Mouse (Mus musculus): Measurements from ENCODE around the gene Cs.

Gene Cs

DNA sequence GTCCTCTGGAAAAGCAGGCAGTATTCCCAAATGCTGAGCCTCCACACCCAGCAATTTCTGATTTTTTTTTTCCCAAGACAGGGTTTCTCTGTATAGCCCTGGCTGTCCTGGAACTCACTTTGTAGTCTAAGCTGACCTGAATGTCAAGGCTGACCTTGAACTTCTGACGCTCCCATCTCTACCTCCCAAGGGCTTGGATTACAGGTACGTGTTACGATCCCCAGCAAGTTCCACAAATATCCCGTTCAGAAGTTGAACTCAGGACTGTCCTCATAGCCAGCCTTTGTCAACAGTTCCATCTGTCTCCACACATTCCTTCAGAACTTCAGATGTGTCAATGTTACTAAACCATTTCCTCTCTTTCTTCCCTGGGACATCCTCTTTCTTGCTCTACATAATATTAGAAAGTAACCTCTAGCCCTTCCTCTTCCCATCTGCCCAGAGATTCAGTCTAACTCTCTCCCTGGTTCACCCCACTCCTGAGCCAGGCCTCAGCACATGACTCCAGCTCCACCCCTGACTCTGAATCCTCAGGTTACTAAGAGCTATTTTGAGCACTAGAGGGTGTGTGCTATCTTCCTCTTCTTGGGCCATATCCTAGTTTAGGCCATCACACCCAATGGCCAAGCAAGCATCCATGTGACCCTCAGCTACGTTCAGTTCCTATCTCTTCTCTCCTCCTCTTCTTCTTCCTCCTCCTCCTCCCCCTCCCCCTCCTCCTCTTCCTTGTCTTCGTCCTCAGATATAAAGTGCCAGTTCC lies 35.6 kb downstream of the Cs start:
- peak; percentile 68 to 75 for DNase-seq (ENCODE audit: low spot score in 2 of 2)

DNA sequence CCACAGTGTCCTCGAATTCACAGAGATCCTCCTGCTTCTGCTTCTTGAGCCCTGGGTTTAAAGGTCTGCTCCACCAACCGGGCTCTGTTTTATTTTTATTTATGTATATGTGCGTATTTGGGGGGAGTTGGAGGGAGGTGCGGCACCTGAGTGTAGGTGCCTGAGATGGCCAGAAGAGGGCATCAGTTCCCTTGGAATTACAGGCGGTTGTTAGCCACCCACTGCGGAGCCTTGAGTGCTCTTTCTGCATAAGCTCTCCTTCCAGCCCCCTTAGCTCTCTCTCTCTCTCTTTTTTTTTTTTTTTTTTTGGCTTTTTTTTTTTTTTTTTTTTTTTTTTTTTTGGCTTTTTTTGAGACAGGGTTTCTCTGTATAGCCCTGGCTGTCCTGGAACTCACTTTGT lies 36.9 kb downstream of the Cs start:
- DNase-seq (ENCODE audit: low spot score in 2 of 2) = no peak

DNA sequence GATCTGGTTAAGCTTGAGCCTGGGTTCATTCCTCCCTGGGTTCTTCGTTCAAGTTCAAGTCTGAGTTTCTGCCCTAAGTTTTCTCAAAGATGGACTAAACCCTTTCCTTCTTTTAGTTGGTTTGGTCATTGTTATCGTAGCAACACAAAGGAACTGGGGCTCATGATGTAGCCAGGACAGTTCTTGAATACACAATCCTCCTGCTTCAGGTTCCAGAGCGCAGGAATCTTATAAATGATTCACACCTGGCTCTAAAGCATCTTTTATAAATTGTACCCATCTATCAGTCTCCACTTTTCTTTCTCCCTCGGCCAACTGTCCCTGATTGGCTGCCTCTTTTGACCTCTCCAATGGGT lies 38.5 kb downstream of the Cs start:
- no peak for DNase-seq (ENCODE audit: low spot score in 2 of 2)

- peak; percentile 87 for DNase-seq (ENCODE audit: low spot score in 2 of 2)
These were observed 39.1 kb downstream of the Cs start, which contains the start of gene Ankrd52 for GRCm38 (mm10) chr10:128376455-128377211. Gene Ankrd52, plus strand, starts transcription at chr10:128377115.

- DNase-seq (ENCODE audit: low spot score in 2 of 2) = no peak
These were observed 39.8 kb downstream of the Cs start for GRCm38 (mm10) chr10:128377222-128377939.

- no peak for DNase-seq (ENCODE audit: low spot score in 2 of 2)
These were observed 40.5 kb downstream of the Cs start for GRCm38 (mm10) chr10:128377940-128378448.

DNA sequence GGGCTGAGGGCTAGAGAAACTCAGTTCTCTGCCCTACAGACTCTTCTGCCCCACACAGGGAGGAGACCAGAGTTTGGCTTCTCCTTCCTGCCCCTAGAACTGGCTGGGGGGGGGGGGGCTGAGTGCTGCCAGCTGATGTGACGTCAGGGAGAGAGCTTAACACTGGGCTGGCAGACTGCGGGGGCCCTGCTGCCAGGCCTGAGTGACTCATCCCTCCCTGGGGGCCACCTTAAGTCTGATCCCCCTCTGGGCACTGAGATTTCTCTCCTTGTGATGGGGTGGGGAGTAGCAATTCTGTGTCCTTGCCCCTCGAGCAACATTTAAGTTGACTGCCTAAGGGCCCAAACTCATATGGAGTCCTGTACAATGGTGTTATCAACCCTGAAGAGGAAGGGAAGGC lies 40.9 kb downstream of the Cs start:
- no peak for DNase-seq (ENCODE audit: low spot score in 2 of 2)

DNA sequence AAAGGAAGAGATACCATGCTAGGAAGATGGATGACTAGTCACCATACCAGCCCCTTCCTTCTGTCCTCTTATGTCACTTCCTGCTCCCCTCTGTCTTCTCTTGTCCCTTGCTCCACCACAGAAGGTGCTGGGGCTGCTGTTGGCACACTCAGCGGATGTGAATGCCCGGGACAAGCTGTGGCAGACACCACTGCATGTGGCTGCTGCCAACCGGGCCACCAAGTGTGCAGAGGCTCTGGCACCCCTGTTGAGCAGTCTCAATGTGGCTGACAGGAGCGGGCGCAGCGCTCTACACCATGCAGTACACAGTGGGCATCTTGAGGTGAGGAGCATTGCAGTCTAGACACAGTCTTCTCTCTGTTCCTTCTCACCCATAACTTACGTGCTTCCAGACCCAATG lies 41.7 kb downstream of the Cs start:
- DNase-seq (ENCODE audit: low spot score in 2 of 2) = no peak

DNA sequence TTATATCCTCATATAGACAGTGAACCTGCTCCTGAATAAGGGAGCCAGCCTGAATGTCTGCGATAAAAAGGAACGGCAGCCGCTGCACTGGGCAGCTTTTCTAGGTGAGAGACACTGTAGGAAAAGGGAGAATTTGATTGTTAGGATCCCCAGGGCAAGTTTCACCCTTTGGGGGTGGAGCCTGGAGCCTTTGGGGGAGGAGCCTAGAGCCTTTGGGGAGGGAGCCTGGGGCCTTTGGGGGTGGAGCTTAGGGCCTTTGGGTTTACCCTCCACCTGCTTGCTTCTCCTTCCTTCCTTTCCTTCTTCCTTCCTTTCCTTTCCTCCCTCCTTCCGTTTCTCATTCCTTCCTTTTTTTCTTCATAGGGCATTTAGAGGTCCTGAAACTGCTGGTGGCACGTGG lies 43.0 kb downstream of the Cs start:
- DNase-seq (ENCODE audit: low spot score in 2 of 2) = no peak

- DNase-seq (ENCODE audit: low spot score in 2 of 2) = no peak
These were observed 44.9 kb downstream of the Cs start for GRCm38 (mm10) chr10:128382482-128382881.

DNA sequence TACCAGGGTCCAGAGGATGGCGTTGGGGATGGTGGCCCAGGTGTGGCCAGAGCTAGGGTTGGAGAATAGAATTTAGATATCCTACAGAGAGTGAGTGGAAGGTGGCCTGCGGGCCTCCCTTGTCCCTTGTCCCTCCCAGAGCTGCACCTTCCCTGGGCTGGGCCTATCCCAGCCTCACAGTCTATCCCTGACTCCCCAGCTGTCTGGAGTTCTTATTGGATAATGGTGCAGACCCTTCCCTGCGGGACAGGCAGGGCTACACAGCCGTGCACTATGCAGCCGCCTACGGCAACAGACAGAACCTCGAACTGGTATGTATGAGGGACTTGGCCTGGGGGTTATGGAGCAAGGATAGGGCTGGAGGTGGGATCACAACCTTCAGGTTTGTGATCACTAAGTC lies 48.4 kb downstream of the Cs start:
- no peak for DNase-seq (ENCODE audit: low spot score in 2 of 2)

- no peak for DNase-seq (ENCODE audit: low spot score in 2 of 2)
These were observed 51.4 kb downstream of the Cs start for GRCm38 (mm10) chr10:128388941-128389340.

- no peak for DNase-seq (ENCODE audit: low spot score in 2 of 2)
These were observed 52.0 kb downstream of the Cs start for GRCm38 (mm10) chr10:128389570-128389969.

DNA sequence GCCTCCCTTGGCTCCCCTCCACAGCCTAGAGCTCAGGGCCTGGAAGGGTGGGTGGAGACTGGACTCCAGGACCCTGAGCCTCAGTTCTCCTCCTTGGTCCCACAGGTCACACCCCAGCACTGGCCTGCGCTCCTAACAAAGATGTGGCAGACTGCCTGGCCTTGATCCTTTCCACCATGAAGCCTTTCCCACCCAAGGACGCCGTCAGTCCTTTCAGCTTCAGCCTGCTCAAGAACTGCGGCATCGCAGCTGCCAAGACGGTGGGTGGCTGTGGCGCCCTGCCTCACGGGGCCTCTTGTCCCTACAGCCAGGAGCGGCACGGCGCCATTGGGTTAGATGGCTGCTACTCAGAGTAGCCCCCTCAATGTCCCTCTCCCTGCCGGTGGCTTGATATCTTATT lies 52.8 kb downstream of the Cs start:
- no peak for DNase-seq (ENCODE audit: low spot score in 2 of 2)

GRCm38 (mm10) chr10:128391850-128392249 lies 54.3 kb downstream of the Cs start:
- DNase-seq (ENCODE audit: low spot score in 2 of 2) = peak; percentile 33 to 51

GRCm38 (mm10) chr10:128396017-128396673 lies 58.6 kb downstream of the Cs start:
- DNase-seq (ENCODE audit: low spot score in 2 of 2) = no peak

GRCm38 (mm10) chr10:128396716-128397264 lies 59.3 kb downstream of the Cs start:
- DNase-seq (ENCODE audit: low spot score in 2 of 2) = no peak

DNA sequence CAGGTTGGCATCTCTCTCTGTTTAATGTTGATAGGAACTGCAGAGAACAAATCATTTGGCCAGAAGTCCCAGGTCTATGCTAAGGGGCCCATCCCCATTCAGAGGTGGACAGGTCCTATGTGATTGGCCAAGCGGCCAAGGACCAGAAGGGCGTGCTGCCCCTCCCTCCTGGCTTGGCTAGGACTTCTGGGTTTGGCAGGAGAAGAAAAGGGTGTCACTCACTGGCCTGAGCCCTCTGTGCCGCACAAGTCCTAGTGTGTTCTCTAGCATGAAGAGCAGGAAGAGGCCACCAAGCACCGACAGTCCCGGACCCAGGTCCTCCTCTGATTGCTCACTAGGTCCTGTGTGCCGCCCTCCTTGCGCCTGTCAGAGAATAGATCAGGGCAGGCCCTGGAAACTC lies 59.9 kb downstream of the Cs start:
- DNase-seq (ENCODE audit: low spot score in 2 of 2) = no peak

GRCm38 (mm10) chr10:128400338-128400737 lies 62.8 kb downstream of the Cs start:
- DNase-seq (ENCODE audit: low spot score in 2 of 2) = no peak

DNA sequence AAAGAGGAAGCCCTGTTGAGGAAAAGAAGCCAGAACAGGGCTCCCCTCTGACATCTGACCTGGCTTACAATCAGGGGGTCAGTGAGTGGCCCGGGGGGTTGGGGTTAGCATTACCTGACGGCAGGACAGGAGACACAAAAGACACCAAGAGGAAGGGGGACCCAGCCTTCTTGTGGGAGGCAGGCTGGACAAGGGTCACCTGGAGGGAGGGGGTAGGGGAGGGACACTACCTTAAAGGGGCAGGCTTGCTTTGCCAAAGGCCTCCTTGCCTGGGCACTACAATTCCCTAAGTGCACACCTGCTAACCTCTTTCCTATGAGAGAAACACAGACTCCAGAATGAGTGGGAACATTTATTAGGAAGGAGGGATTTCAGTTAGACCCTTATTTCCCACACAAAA lies 63.5 kb downstream of the Cs start, which contains the start of gene Slc39a5:
Gene Slc39a5 (minus strand): TSS at position 174 of the 400 bp plus-strand sequence.
- no peak for DNase-seq (ENCODE audit: low spot score in 2 of 2)

GRCm38 (mm10) chr10:128401638-128402037 lies 64.1 kb downstream of the Cs start:
- no peak for DNase-seq (ENCODE audit: low spot score in 2 of 2)

All from heart, adult 9 months (tissue).